In genomic region chr12:71017242-71017571, GRCm38 (mm10) we compare ENCODE assay signal across 7 mouse cellular contexts. TPM values are rescaled to one million over a fixed set of nuclear protein-coding genes. Genes with fewer than 3 reads are reported as not detected.
DNase-seq lines count a peak whose midpoint lies in the region; ATAC-seq lines count a peak whose summit lies in the region.

No protein-coding gene starts in this region.

- no peaks in the 10 kb centered on the region for H3K9me3 ChIP-seq in neural tube, embryonic 11.5 days (ENCODE audit: control insufficient read depth, low read length)
- H3K9me3 ChIP-seq in forebrain, embryonic 11.5 days (ENCODE audit: control insufficient read depth, low read length) = no peaks in the 10 kb centered on the region
- no peaks in the 10 kb centered on the region for H3K9me3 ChIP-seq in liver, embryonic 11.5 days (ENCODE audit: control insufficient read depth, low read length)

- no peaks in the 10 kb centered on the region for H3K27me3 ChIP-seq in neural tube, embryonic 11.5 days (ENCODE audit: control insufficient read depth, insufficient read depth, low read length)
- H3K27me3 ChIP-seq in forebrain, embryonic 11.5 days (ENCODE audit: control insufficient read depth, insufficient read depth, low read length) = no peaks in the 10 kb centered on the region
- no peaks in the 10 kb centered on the region for H3K27me3 ChIP-seq in liver, embryonic 11.5 days (replicated peaks; ENCODE audit: control insufficient read depth, insufficient read depth, low read length)

- H3K27ac ChIP-seq in neural tube, embryonic 11.5 days (ENCODE audit: low read depth, low read length) = no peak overlapping the region
- H3K27ac ChIP-seq in forebrain, embryonic 11.5 days (ENCODE audit: low read depth, low read length) = no peak overlapping the region
- peak overlapping the region; percentile 93; the same call in 1 of the 2 replicates for H3K27ac ChIP-seq in liver, embryonic 11.5 days (ENCODE audit: low read depth, low read length)

- 18% methylated on average over 5 of the region's 5 CpGs for WGBS in neural tube, embryonic 11.5 days
- WGBS in forebrain, embryonic 11.5 days = 23% methylated on average over 5 of the region's 5 CpGs
- 14% methylated on average over 5 of the region's 5 CpGs for WGBS in liver, embryonic 11.5 days

- H3K4me2 ChIP-seq in neural tube, embryonic 11.5 days (ENCODE audit: low read depth) = peak overlapping the region; percentile 64
- peak overlapping the region; percentile 69 for H3K4me2 ChIP-seq in forebrain, embryonic 11.5 days (ENCODE audit: low read depth, low read length, severe bottlenecking)
- peak overlapping the region; percentile 82 for H3K4me2 ChIP-seq in liver, embryonic 11.5 days

- H3K9ac ChIP-seq in neural tube, embryonic 11.5 days (ENCODE audit: low read length) = peak overlapping the region; percentile 80
- H3K9ac ChIP-seq in forebrain, embryonic 11.5 days (ENCODE audit: low read length) = peak overlapping the region; percentile 88
- H3K9ac ChIP-seq in liver, embryonic 11.5 days (ENCODE audit: low read depth, low read length) = peak overlapping the region; percentile 95

- no peak for DNase-seq in neural tube, embryonic 11.5 days (ENCODE audit: low spot score)
- no peak for DNase-seq in neural tube, embryonic 10.5 days (ENCODE audit: extremely low spot score, low spot score)
- DNase-seq in forebrain, embryonic 11.5 days (ENCODE audit: low spot score) = no peak
- DNase-seq in liver, embryonic 11.5 days (ENCODE audit: low spot score) = no peak
- DNase-seq in yolk sac, embryonic 10.5 days (ENCODE audit: low spot score) = peak; percentile 22
- DNase-seq in retina, postnatal 1 day = no peak
- no peak for DNase-seq in adrenal gland, postnatal 14 days

- peaks cover 2% of the 10 kb centered on the region; the same call in 1 of the 2 replicates for H3K36me3 ChIP-seq in neural tube, embryonic 11.5 days (ENCODE audit: control insufficient read depth, insufficient read depth, low read length)
- H3K36me3 ChIP-seq in forebrain, embryonic 11.5 days (ENCODE audit: control insufficient read depth, insufficient read depth, low read length) = no peaks in the 10 kb centered on the region; the same call in 1 of the 2 replicates
- peaks cover 19% of the 10 kb centered on the region for H3K36me3 ChIP-seq in liver, embryonic 11.5 days (ENCODE audit: control insufficient read depth, insufficient read depth, low read length)

- H3K4me1 ChIP-seq in neural tube, embryonic 11.5 days (ENCODE audit: control insufficient read depth, insufficient read depth, low read length) = peaks cover 13% of the 10 kb centered on the region
- H3K4me1 ChIP-seq in forebrain, embryonic 11.5 days (replicated peaks; ENCODE audit: control insufficient read depth, insufficient read depth, low read length) = peaks cover 5% of the 10 kb centered on the region; the same call in 1 of the 2 replicates
- H3K4me1 ChIP-seq in liver, embryonic 11.5 days (replicated peaks; ENCODE audit: control insufficient read depth, insufficient read depth, low read length) = peaks cover 12% of the 10 kb centered on the region

- peak overlapping the region; percentile 95 for H3K4me3 ChIP-seq in neural tube, embryonic 11.5 days (ENCODE audit: low read depth, low read length)
- H3K4me3 ChIP-seq in forebrain, embryonic 11.5 days (ENCODE audit: low read depth, low read length) = peak overlapping the region; percentile 98
- H3K4me3 ChIP-seq in liver, embryonic 11.5 days (ENCODE audit: low read depth, low read length) = peak overlapping the region; percentile 93

- no peak for ATAC-seq in neural tube, embryonic 11.5 days (ENCODE audit: insufficient read depth, low FRiP score, low TSS enrichment)
- no peak for ATAC-seq in forebrain, embryonic 11.5 days (replicated peaks; ENCODE audit: low FRiP score)
- no peak for ATAC-seq in liver, embryonic 11.5 days (replicated peaks; ENCODE audit: low FRiP score)

RNA-seq across cellular contexts. Expression of gene Arid4a, which starts 1.4 kb away (rescaled TPM):
- 32.6 and 34.4 TPM in 2 replicates for polyA plus RNA-seq in neural tube, embryonic 11.5 days (2014; fragmentation: Nextera tagmentation; extraction: Ambion mirVana)
- polyA plus RNA-seq in forebrain, embryonic 11.5 days (2014; fragmentation: Nextera tagmentation; extraction: Ambion mirVana) = 35.7 and 38.1 TPM in 2 replicates
- polyA plus RNA-seq in liver, embryonic 11.5 days (2014; fragmentation: Nextera tagmentation; extraction: Ambion mirVana) = 31.6 and 32.5 TPM in 2 replicates
- total RNA-seq in adrenal gland, postnatal 14 days (2021) = 24.8 and 27.5 TPM in 2 replicates

RNA-seq across cellular contexts. Expression of gene Psma3, which starts 42.8 kb away (rescaled TPM):
- polyA plus RNA-seq in neural tube, embryonic 11.5 days (2014; fragmentation: Nextera tagmentation; extraction: Ambion mirVana) = 640 and 649 TPM in 2 replicates
- 502 and 601 TPM in 2 replicates for polyA plus RNA-seq in forebrain, embryonic 11.5 days (2014; fragmentation: Nextera tagmentation; extraction: Ambion mirVana)
- 602 and 638 TPM in 2 replicates for polyA plus RNA-seq in liver, embryonic 11.5 days (2014; fragmentation: Nextera tagmentation; extraction: Ambion mirVana)
- total RNA-seq in adrenal gland, postnatal 14 days (2021) = 336 and 360 TPM in 2 replicates
